Mouse (Mus musculus) intestine, embryonic 14.5 days (tissue): ENCODE results near the gene Ciz1. TPM values are rescaled to one million over a fixed set of nuclear protein-coding genes. Genes with fewer than 3 reads are reported as not detected.

ENCODE experiments used
- ATAC-seq: fragments of 200-750 bp; cut with Nextera tagmentation; replicated peaks from 2 replicates; pipeline ENCODE4 v1.8.0; 2017; ENCODE audit warnings: low read depth, moderate number of reproducible peaks, moderate TSS enrichment, moderate library complexity; ENCODE audit not compliant: low FRiP score, low TSS enrichment
- DNase-seq: peaks from one replicate; pipeline ENCODE4 v3.0.0-alpha.2; 2018; ENCODE audit warnings: low spot score
- H3K27ac ChIP-seq: fragments of 300-500 bp; sonication (generic); 2 replicates; pipeline ENCODE4 v1.5.1; 2014; ENCODE audit warnings: low read depth, mild to moderate bottlenecking, control low read depth
- H3K27me3 ChIP-seq: fragments of 300-500 bp; sonication (generic); replicated peaks from 2 replicates; pipeline ENCODE4 v1.6.1; 2014; ENCODE audit warnings: low read length, control low read depth; ENCODE audit not compliant: control insufficient read depth, insufficient read depth
- H3K36me3 ChIP-seq: fragments of 300-500 bp; sonication (generic); 2 replicates; pipeline ENCODE4 v1.6.1; 2014; ENCODE audit warnings: low read length, control low read depth; ENCODE audit not compliant: control insufficient read depth, insufficient read depth
- H3K4me1 ChIP-seq: fragments of 300-500 bp; sonication (generic); replicated peaks from 2 replicates; pipeline ENCODE4 v1.6.1; 2014; ENCODE audit warnings: low read length, control low read depth, mixed read lengths; ENCODE audit not compliant: control insufficient read depth, insufficient read depth
- H3K4me2 ChIP-seq: fragments of 300-500 bp; sonication (generic); 2 replicates; pipeline ENCODE4 v1.6.1; 2014; ENCODE audit warnings: low read length
- H3K4me3 ChIP-seq: fragments of 300-500 bp; sonication (generic); 2 replicates; pipeline ENCODE4 v1.5.1; 2014; ENCODE audit warnings: low read depth, low read length, control low read depth, mixed read lengths
- H3K9ac ChIP-seq: fragments of 300-500 bp; sonication (generic); 2 replicates; pipeline ENCODE4 v1.6.1; 2014; ENCODE audit warnings: mild to moderate bottlenecking, low read length
- H3K9me3 ChIP-seq: fragments of 300-500 bp; sonication (generic); 2 replicates; pipeline ENCODE4 v1.6.1; 2016; ENCODE audit warnings: low read length, control low read depth; ENCODE audit not compliant: control insufficient read depth
- WGBS: fragments of 180-500 bp; shearing (Covaris S2); extraction: QIAGEN DNeasy Blood & Tissue Kit; methylation state at CpG from one replicate; pipeline ENCODE4 v1.1.7; 2014; 5-methylcytosine and 5-hydroxymethylcytosine counted together
- polyA plus RNA-seq: library from polyadenylated mRNA; unstranded; fragments of >200 nt; fragmentation: Nextera tagmentation; extraction: Ambion mirVana; gene quantifications from 2 replicates; pipeline ENCODE4 v1.2.1, GENCODE M21; 2014

Ciz1 gene
- polyA plus RNA-seq, 1 experiment from 2014 or later: 48.4 TPM

GRCm38 (mm10) chr2:32308870-32309568 is 43.1 kb upstream of the Ciz1 start:
- DNase-seq: no peak
- H3K36me3 ChIP-seq: peaks cover 46% of the 10 kb centered on the region
- no peak overlapping the region for H3K4me2 ChIP-seq
- no peak for ATAC-seq
- H3K4me1 ChIP-seq: peaks cover 10% of the 10 kb centered on the region
- no peak overlapping the region for H3K4me3 ChIP-seq
- H3K27ac ChIP-seq: no peak overlapping the region
- H3K9me3 ChIP-seq: no peaks in the 10 kb centered on the region
- H3K27me3 ChIP-seq: no peaks in the 10 kb centered on the region
- WGBS: 90% methylated on average over 16 of the region's 16 CpGs
- no peak overlapping the region for H3K9ac ChIP-seq

- H3K36me3 ChIP-seq: peaks cover 36% of the 10 kb centered on the region
- H3K9ac ChIP-seq: no peak overlapping the region
- DNase-seq (no peak), ATAC-seq (no peak)
- H3K27me3 ChIP-seq: no peaks in the 10 kb centered on the region
- H3K9me3 ChIP-seq: no peaks in the 10 kb centered on the region
- H3K4me3 ChIP-seq: no peak overlapping the region
- no peak overlapping the region for H3K4me2 ChIP-seq
- WGBS: 84% methylated on average over 18 of the region's 18 CpGs
- no peak overlapping the region for H3K27ac ChIP-seq
- peaks cover 15% of the 10 kb centered on the region for H3K4me1 ChIP-seq
These were observed 41.9 kb upstream of the Ciz1 start for GRCm38 (mm10) chr2:32310096-32310845.

GRCm38 (mm10) chr2:32311443-32312317 is 40.4 kb upstream of the Ciz1 start:
- Histone ChIP-seq H3K9me3 (no peaks in the 10 kb centered on the region), H3K4me2 (peak overlapping the region; percentile 98), H3K27me3 (no peaks in the 10 kb centered on the region), H3K36me3 (peaks cover 22% of the 10 kb centered on the region), H3K27ac (no peak overlapping the region), H3K4me1 (peaks cover 29% of the 10 kb centered on the region), H3K9ac (peak overlapping the region; percentile 49), H3K4me3 (peak overlapping the region; percentile 52)
- DNase-seq: no peak
- WGBS: 10% methylated on average over 42 of the region's 42 CpGs
- ATAC-seq: no peak

- peak overlapping the region; percentile 52 for H3K4me3 ChIP-seq
- peak; percentile 98 for DNase-seq
- WGBS: 2% methylated on average over 53 of the region's 56 CpGs
- H3K27ac ChIP-seq: no peak overlapping the region
- peak; percentile 74 for ATAC-seq
- peak overlapping the region; percentile 98 for H3K4me2 ChIP-seq
- H3K4me1 ChIP-seq: peaks cover 37% of the 10 kb centered on the region
- H3K9me3 ChIP-seq: no peaks in the 10 kb centered on the region
- peaks cover 15% of the 10 kb centered on the region; the same call in 1 of the 2 replicates for H3K36me3 ChIP-seq
- H3K9ac ChIP-seq: peak overlapping the region; percentile 49
- H3K27me3 ChIP-seq: no peaks in the 10 kb centered on the region
These were observed 39.7 kb upstream of the Ciz1 start for GRCm38 (mm10) chr2:32312318-32312964.

GRCm38 (mm10) chr2:32314831-32315230 is 37.3 kb upstream of the Ciz1 start:
- H3K4me2 ChIP-seq: no peak overlapping the region
- no peaks in the 10 kb centered on the region for H3K9me3 ChIP-seq
- H3K4me1 ChIP-seq: peaks cover 47% of the 10 kb centered on the region
- ATAC-seq (no peak), DNase-seq (no peak)
- H3K9ac ChIP-seq: no peak overlapping the region
- WGBS: 93% methylated on average over 14 of the region's 14 CpGs
- no peaks in the 10 kb centered on the region for H3K27me3 ChIP-seq
- H3K36me3 ChIP-seq: peaks cover 5% of the 10 kb centered on the region; the same call in 1 of the 2 replicates
- H3K4me3 ChIP-seq: no peak overlapping the region
- peak overlapping the region; percentile 92; the same call in 1 of the 2 replicates for H3K27ac ChIP-seq

- H3K9ac ChIP-seq: no peak overlapping the region
- ATAC-seq (no peak), DNase-seq (peak; percentile 69)
- H3K27ac ChIP-seq: peak overlapping the region; percentile 92
- H3K4me2 ChIP-seq: peak overlapping the region; percentile 13
- H3K4me1 ChIP-seq: peaks cover 53% of the 10 kb centered on the region
- H3K9me3 ChIP-seq: no peaks in the 10 kb centered on the region
- H3K36me3 ChIP-seq: no peaks in the 10 kb centered on the region
- 10% methylated on average over 8 of the region's 8 CpGs for WGBS
- H3K4me3 ChIP-seq: no peak overlapping the region
- no peaks in the 10 kb centered on the region for H3K27me3 ChIP-seq
These were observed 36.4 kb upstream of the Ciz1 start for GRCm38 (mm10) chr2:32315751-32316150.

- Histone ChIP-seq H3K4me1 (peaks cover 43% of the 10 kb centered on the region), H3K27ac (peak overlapping the region; percentile 92), H3K4me2 (peak overlapping the region; percentile 22), H3K36me3 (no peaks in the 10 kb centered on the region), H3K9ac (no peak overlapping the region), H3K4me3 (no peak overlapping the region), H3K27me3 (no peaks in the 10 kb centered on the region), H3K9me3 (no peaks in the 10 kb centered on the region)
- peak; percentile 9; the same call in 1 of the 2 replicates for ATAC-seq
- peak; percentile 73 for DNase-seq
- WGBS: 40% methylated on average over 20 of the region's 20 CpGs
These were observed 35.1 kb upstream of the Ciz1 start for GRCm38 (mm10) chr2:32316887-32317656.
